In genomic region chr11:31524708-31525107, GRCm38 (mm10) we compare ENCODE assay signal across 18 mouse cellular contexts.
"Had no signal": no experiment of that assay in that cellular context is flagged by ENCODE, and none has a peak within 500 bp of the region (broad histone marks: within the 10 kb centered on the region; RNA-seq: fewer than 3 reads in every experiment).

No protein-coding gene starts in this region.

- H3K4me2 ChIP-seq: liver, embryonic 11.5 days; midbrain, embryonic 12.5 days had no signal

- H3K9me3 ChIP-seq: midbrain, embryonic 12.5 days had no signal

- H3K9ac ChIP-seq: liver, embryonic 14.5 days; midbrain, embryonic 12.5 days had no signal

- DNase-seq: kidney, adult 2 months; kidney, postnatal 25 days; layer of hippocampus, adult 9-11 months; layer of hippocampus, postnatal 36 days; left cerebral cortex, postnatal 4 days; lung, adult 18-20 months; thymus, adult 18-20 months; thymus, postnatal 36 days had no signal

- H3K27ac ChIP-seq: kidney, postnatal 0 days; layer of hippocampus, adult 2 months; left cerebral cortex, adult 2 months; liver, embryonic 14.5 days; macrophage; midbrain, embryonic 12.5 days had no signal

- H3K27me3 ChIP-seq: midbrain, embryonic 12.5 days had no signal

- H3K4me1 ChIP-seq: midbrain, embryonic 12.5 days had no signal

- ATAC-seq: intestine, postnatal 0 days; lung, postnatal 0 days; midbrain, embryonic 16.5 days had no signal

- H3K36me3 ChIP-seq: midbrain, embryonic 12.5 days had no signal

- H3K4me3 ChIP-seq: layer of hippocampus, adult 2 months; left cerebral cortex, adult 2 months; midbrain, embryonic 12.5 days had no signal
